Mouse (Mus musculus) neural tube, embryonic 11.5 days (tissue): ENCODE data around the gene Exoc3. TPM values are rescaled to one million over a fixed set of nuclear protein-coding genes. Genes with fewer than 3 reads are reported as not detected.
A peak's percentile ranks its signal among the peaks of the same experiment; 100 is the strongest.

ENCODE experiments used
- ATAC-seq: fragments of 200-750 bp; cut with Nextera tagmentation; 2 replicates; pipeline ENCODE4 v1.8.0; 2017; ENCODE audit warnings: moderate number of reproducible peaks, mild to moderate bottlenecking, moderate TSS enrichment, moderate library complexity; ENCODE audit not compliant: insufficient read depth, low FRiP score, low TSS enrichment
- DNase-seq: peaks from one replicate; pipeline ENCODE4 v3.0.0-alpha.2; 2015; ENCODE audit warnings: low spot score
- H3K27ac ChIP-seq: fragments of 300-500 bp; sonication (generic); 2 replicates; pipeline ENCODE4 v1.5.1; 2014; ENCODE audit warnings: low read depth, mild to moderate bottlenecking, low read length
- H3K27me3 ChIP-seq: fragments of 300-500 bp; sonication (generic); 2 replicates; pipeline ENCODE4 v1.6.1; 2014; ENCODE audit warnings: mild to moderate bottlenecking, low read length, mixed read lengths; ENCODE audit not compliant: control insufficient read depth, insufficient read depth
- H3K36me3 ChIP-seq: fragments of 300-500 bp; sonication (generic); 2 replicates; pipeline ENCODE4 v1.6.1; 2014; ENCODE audit warnings: mild to moderate bottlenecking, low read length, moderate library complexity, mixed read lengths; ENCODE audit not compliant: control insufficient read depth, insufficient read depth
- H3K4me1 ChIP-seq: fragments of 300-500 bp; sonication (generic); 2 replicates; pipeline ENCODE4 v1.6.1; 2014; ENCODE audit warnings: low read length, mixed read lengths; ENCODE audit not compliant: control insufficient read depth, insufficient read depth
- H3K4me2 ChIP-seq: fragments of 300-500 bp; sonication (generic); 2 replicates; pipeline ENCODE4 v1.6.1; 2014; ENCODE audit warnings: low read depth, mild to moderate bottlenecking, moderate library complexity
- H3K4me3 ChIP-seq: fragments of 300-500 bp; sonication (generic); 2 replicates; pipeline ENCODE4 v1.5.1; 2014; ENCODE audit warnings: low read depth, low read length
- H3K9ac ChIP-seq: fragments of 300-500 bp; sonication (generic); 2 replicates; pipeline ENCODE4 v1.6.1; 2014; ENCODE audit warnings: mild to moderate bottlenecking, low read length
- H3K9me3 ChIP-seq: fragments of 300-500 bp; sonication (generic); 2 replicates; pipeline ENCODE4 v1.6.1; 2016; ENCODE audit warnings: low read length; ENCODE audit not compliant: control insufficient read depth
- WGBS: fragments of 180-500 bp; shearing (Covaris S2); extraction: QIAGEN DNeasy Blood & Tissue Kit; methylation state at CpG from one replicate; pipeline ENCODE4 v1.1.7; 2014; 5-methylcytosine and 5-hydroxymethylcytosine counted together
- polyA plus RNA-seq: library from polyadenylated mRNA; unstranded; fragments of >200 nt; fragmentation: Nextera tagmentation; extraction: Ambion mirVana; gene quantifications from 2 replicates; pipeline ENCODE4 v1.2.1, GENCODE M21; 2014

Gene Exoc3
- polyA plus RNA-seq, 1 experiment from 2014 or later, result 88.4 TPM

GRCm38 (mm10) chr13:74192613-74193012, 15.9 kb downstream of the Exoc3 start:
- Histone ChIP-seq H3K9ac (no peak overlapping the region), H3K27me3 (no peaks in the 10 kb centered on the region), H3K4me2 (no peak overlapping the region), H3K9me3 (no peaks in the 10 kb centered on the region), H3K27ac (no peak overlapping the region), H3K36me3 (peaks cover 5% of the 10 kb centered on the region; the same call in 1 of the 2 replicates), H3K4me1 (no peaks in the 10 kb centered on the region), H3K4me3 (no peak overlapping the region)
- ATAC-seq (no peak), DNase-seq (no peak)
- 91% methylated on average over 6 of the region's 6 CpGs for WGBS

GRCm38 (mm10) chr13:74183011-74183695, 25.4 kb downstream of the Exoc3 start:
- Histone ChIP-seq H3K4me2 (no peak overlapping the region), H3K4me1 (no peaks in the 10 kb centered on the region), H3K4me3 (no peak overlapping the region), H3K27ac (no peak overlapping the region), H3K9me3 (no peaks in the 10 kb centered on the region), H3K27me3 (no peaks in the 10 kb centered on the region), H3K36me3 (peaks cover 6% of the 10 kb centered on the region), H3K9ac (no peak overlapping the region)
- no peak for ATAC-seq
- DNase-seq, result no peak
- 90% methylated on average over 5 of the region's 5 CpGs for WGBS

GRCm38 (mm10) chr13:74172036-74172435, 36.5 kb downstream of the Exoc3 start:
- 92% methylated on average over 5 of the region's 5 CpGs for WGBS
- no peak for DNase-seq
- Histone ChIP-seq H3K27ac (no peak overlapping the region), H3K4me2 (no peak overlapping the region), H3K36me3 (peaks cover 4% of the 10 kb centered on the region; the same call in 1 of the 2 replicates), H3K27me3 (no peaks in the 10 kb centered on the region), H3K9me3 (no peaks in the 10 kb centered on the region), H3K9ac (no peak overlapping the region), H3K4me3 (no peak overlapping the region), H3K4me1 (no peaks in the 10 kb centered on the region)
- ATAC-seq, result no peak

DNA sequence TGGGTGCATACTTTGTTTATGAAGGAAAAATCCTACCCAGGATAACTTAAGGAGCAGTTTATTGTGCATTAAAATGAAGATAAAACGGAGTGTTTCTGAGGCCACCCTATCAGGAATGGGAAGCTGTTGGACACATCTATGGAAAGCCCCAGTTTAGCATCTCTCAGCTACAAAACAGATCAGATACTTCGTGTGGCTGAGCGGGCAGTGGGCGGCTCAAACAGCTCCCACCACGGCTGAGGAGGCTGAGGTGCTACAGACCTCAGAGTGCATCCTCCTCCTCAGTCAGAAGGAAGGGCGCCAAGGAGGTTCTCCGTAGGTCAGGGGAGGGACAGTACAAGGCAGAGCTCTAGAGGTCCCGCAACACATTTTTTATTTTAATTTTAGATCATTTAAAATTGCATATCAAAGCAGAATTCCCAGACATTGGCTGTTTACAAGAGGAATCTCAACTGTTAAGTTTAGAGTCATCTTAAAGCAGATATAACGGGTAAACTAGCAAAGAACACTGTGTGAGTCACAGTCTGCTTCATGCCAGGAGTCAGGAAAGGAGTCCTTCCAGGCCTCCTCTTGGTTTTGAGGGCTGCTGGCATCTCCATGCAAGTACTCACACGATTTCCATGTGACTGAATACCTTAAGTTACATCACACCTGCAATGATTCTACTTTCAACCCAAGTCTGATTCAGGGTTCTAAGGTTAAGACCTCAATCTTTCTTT, 38.9 kb downstream of the Exoc3 start:
- Histone ChIP-seq H3K9ac (no peak overlapping the region), H3K27ac (no peak overlapping the region), H3K27me3 (no peaks in the 10 kb centered on the region), H3K4me1 (no peaks in the 10 kb centered on the region), H3K4me2 (no peak overlapping the region), H3K9me3 (no peaks in the 10 kb centered on the region), H3K36me3 (peaks cover 4% of the 10 kb centered on the region; the same call in 1 of the 2 replicates), H3K4me3 (no peak overlapping the region)
- DNase-seq (no peak), ATAC-seq (no peak)
- WGBS, result 90% methylated on average over 10 of the region's 10 CpGs

DNA sequence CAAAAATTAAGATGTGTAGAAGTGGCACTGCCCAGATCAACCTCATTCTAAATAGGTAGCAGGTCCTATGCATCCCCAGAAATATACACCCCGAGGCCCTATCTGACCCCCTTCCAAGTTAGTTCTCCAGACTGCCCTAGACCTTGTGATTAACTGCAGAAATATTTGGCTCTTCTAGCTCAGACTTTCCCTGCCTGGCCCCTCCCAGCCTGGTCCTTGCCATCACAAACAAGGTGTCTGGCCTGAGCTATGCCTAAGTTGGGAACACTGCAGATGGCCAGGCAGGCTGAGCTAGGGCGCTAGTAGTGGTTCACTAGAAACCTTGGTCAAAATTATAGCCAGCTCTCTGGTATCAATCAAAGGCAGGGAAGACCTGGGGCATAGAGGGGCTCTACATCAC, 41.0 kb downstream of the Exoc3 start:
- Histone ChIP-seq H3K4me3 (0 out of 2 replicates have a peak overlapping the region, but pooled peaks have one; percentile 37), H3K27me3 (no peaks in the 10 kb centered on the region), H3K9me3 (no peaks in the 10 kb centered on the region), H3K27ac (no peak overlapping the region), H3K4me2 (no peak overlapping the region), H3K9ac (no peak overlapping the region), H3K4me1 (no peaks in the 10 kb centered on the region), H3K36me3 (0 out of 2 replicates have a peak, but pooled peaks cover 2% of the 10 kb centered on the region)
- ATAC-seq (peak; percentile 14; the same call in 1 of the 2 replicates), DNase-seq (no peak)
- 80% methylated on average over 2 of the region's 2 CpGs for WGBS

DNA sequence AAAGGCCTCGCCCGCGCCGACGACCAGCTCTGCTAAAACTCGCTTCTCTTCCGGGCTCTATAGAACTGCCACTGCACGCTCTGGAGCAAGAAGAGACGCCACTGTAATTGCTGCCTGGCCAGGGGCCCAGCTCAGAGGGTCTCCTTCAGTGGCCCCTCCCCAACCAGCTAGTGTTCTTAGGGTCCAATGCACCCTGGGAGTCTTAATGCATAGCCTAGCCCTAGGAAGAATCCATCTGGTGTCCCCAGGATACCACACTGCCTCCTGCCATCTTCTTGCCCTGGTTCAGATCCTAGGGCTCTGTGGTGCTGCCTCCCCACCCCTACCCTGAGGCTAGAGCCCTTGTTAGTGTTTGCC, 41.5 kb downstream of the Exoc3 start:
- H3K36me3 ChIP-seq, result 0 out of 2 replicates have a peak, but pooled peaks cover 2% of the 10 kb centered on the region
- 16% methylated on average over 9 of the region's 9 CpGs for WGBS
- H3K9ac ChIP-seq, result peak overlapping the region; percentile 53
- H3K4me3 ChIP-seq, result peak overlapping the region; percentile 37
- H3K27me3 ChIP-seq, result no peaks in the 10 kb centered on the region
- no peaks in the 10 kb centered on the region for H3K4me1 ChIP-seq
- no peaks in the 10 kb centered on the region for H3K9me3 ChIP-seq
- H3K4me2 ChIP-seq, result peak overlapping the region; percentile 54
- DNase-seq, result no peak
- H3K27ac ChIP-seq, result no peak overlapping the region
- ATAC-seq, result peak; percentile 51

- DNase-seq, result peak; percentile 50
- Histone ChIP-seq H3K36me3 (no peaks in the 10 kb centered on the region), H3K27ac (no peak overlapping the region), H3K4me3 (peak overlapping the region; percentile 37), H3K9me3 (no peaks in the 10 kb centered on the region), H3K9ac (peak overlapping the region; percentile 53), H3K27me3 (no peaks in the 10 kb centered on the region), H3K4me1 (no peaks in the 10 kb centered on the region), H3K4me2 (peak overlapping the region; percentile 54)
- peak; percentile 80 for ATAC-seq
- 13% methylated on average over 19 of the region's 19 CpGs for WGBS
These were observed 42.0 kb downstream of the Exoc3 start for GRCm38 (mm10) chr13:74166348-74167056.

DNA sequence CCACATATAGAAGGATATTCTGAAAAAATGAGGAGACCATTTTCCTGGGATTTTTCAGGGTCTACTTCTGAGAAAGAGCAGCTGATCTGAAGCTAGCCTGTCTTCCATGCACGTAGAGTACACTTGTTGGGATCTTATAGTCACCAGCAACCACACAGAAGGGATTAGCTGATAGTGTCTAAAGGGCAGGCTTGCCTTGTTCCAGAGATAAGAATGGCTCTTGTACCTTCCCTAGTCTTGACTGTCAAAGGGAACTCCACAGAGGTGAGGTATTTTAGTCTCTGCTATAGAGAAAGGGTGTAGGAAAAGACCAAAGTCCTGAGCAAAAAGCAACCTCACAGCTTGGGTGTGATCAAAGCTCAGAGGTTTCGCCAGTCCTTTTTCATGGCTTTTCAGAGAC, 61.2 kb downstream of the Exoc3 start:
- H3K4me2 ChIP-seq, result no peak overlapping the region
- no peak overlapping the region for H3K9ac ChIP-seq
- H3K27ac ChIP-seq, result no peak overlapping the region
- H3K4me3 ChIP-seq, result no peak overlapping the region
- WGBS, result 85% methylated on average over 2 of the region's 2 CpGs
- H3K36me3 ChIP-seq, result no peaks in the 10 kb centered on the region
- no peak for DNase-seq
- no peak for ATAC-seq
- H3K27me3 ChIP-seq, result no peaks in the 10 kb centered on the region
- H3K4me1 ChIP-seq, result no peaks in the 10 kb centered on the region
- no peaks in the 10 kb centered on the region for H3K9me3 ChIP-seq
